Mouse (Mus musculus) bone marrow macrophage, adult 2 months (primary cell): Measurements from ENCODE around the gene Smndc1.

Experiments
- CTCF ChIP-seq: IDR thresholded peaks from 2 replicates; pipeline ENCODE4 v1.5.1; 2012; ENCODE audit warnings: low read depth, mild to moderate bottlenecking, low read length, moderate library complexity
- POLR2A ChIP-seq: IDR thresholded peaks from 2 replicates; pipeline ENCODE4 v1.6.1; 2012; ENCODE audit warnings: mild to moderate bottlenecking, low read depth, low read length, borderline replicate concordance

DNA sequence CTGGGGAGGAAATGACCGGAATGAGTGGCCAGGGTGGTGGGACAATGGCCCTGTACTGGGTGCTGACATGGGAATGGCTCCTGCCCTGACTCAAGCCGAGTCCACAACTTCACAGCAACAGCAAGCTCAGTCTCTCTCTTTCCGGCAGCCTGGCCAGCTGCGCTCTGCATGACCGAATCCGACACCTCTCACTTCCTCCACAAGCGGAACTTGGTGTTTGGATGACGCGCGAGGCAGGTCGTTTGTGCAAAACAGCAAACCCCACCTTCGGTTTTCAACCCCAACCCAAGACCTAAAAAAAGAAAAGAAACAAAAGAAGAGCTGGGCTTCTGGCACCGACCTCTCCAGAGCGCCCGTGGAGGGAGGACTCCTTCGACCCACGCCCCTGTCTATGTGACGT lies 34.3 kb upstream of the Smndc1 start:
- TF ChIP-seq CTCF, result no peak
- TF ChIP-seq POLR2A, result no peak
